Mouse (Mus musculus): Measurements from ENCODE around the gene Sf3a1.

DNA sequence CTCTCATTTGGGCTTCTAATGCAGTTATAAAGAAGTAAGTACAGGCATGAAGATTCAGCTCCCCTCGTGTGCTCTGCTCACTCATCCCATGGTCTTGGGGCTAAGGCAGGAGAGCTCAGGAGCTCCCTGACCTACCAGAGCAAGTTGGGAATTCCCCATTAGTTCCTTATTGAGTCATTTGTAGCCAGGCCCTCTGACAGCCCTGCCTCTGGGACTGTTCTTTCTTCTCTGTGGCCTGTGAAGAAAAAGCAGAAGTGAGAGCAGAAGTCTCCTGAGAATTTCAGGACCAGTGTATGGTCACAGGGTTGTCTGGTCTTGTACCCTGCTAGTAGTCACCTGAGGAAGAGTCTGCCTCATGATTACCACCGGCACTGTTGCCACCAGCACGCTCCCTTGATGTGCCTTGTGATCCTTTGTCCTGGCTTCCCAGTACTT, 35.5 kb downstream of the Sf3a1 start:
- TF ChIP-seq CTCF (IDR thresholded peaks at IDR 0.05; ENCODE audit: insufficient read depth, low read depth, low read length), result no peak
- no peak for TF ChIP-seq POLR2A (IDR thresholded peaks at IDR 0.05; ENCODE audit: insufficient read depth, low read depth, low read length)

Data from olfactory bulb, adult 2 months (tissue).